Comparison of ENCODE assay signal across 32 mouse cellular contexts in the genomic region with DNA sequence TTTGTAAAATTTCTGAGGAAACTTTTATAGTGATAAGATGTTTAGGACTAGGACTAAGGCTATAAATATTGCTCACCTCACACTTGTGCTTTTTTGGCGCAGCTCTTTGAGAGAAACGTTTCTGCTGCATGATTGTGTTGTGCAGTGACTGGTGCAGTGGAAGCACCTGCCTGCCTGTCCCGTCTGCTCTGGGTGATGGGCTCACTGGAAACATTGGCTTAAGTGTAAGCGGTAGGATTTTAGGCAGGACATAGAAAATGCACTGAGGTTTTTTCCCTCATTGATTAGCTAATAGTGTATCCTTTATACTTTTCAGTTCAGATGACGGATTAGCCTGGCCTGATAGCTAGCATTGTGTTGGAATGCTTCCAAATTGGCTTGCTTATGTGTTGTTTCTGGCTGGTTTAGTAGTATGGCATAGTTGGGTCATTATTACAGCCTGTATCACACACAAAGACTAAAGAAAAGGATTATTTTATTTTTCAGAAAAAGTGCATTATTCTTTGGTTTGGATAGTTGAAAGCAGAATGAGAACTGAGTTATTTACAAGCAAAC. TPM values are rescaled to one million over a fixed set of nuclear protein-coding genes. Genes with fewer than 3 reads are reported as not detected.
DNase-seq lines count a peak whose midpoint lies in the region; ATAC-seq and TF ChIP-seq lines count a peak whose summit lies in the region.
"Had no signal": no experiment of that assay in that cellular context is flagged by ENCODE, and none has a peak within 500 bp of the region (broad histone marks: within the 10 kb centered on the region; RNA-seq: fewer than 3 reads in every experiment).

No protein-coding gene starts in this region.

- H3K9me3 ChIP-seq in lung, embryonic 14.5 days (ENCODE audit: low read depth, low read length) = no peaks in the 10 kb centered on the region
- H3K9me3 ChIP-seq: hindbrain, embryonic 10.5 days; hindbrain, embryonic 15.5 days; kidney, embryonic 15.5 days; liver, embryonic 15.5 days; megakaryocyte, embryonic 14.5 days; midbrain, embryonic 12.5 days; neural tube, embryonic 12.5 days had no signal

- H3K27me3 ChIP-seq in lung, embryonic 14.5 days (ENCODE audit: insufficient read depth, low read length) = no peaks in the 10 kb centered on the region
- H3K27me3 ChIP-seq: CH12.LX; hindbrain, embryonic 15.5 days; kidney, embryonic 15.5 days; liver, embryonic 15.5 days; megakaryocyte, embryonic 14.5 days; midbrain, embryonic 12.5 days; neural tube, embryonic 12.5 days had no signal

- no peak overlapping the region for H3K27ac ChIP-seq in lung, embryonic 14.5 days (ENCODE audit: low read depth)
- H3K27ac ChIP-seq: hindbrain, embryonic 10.5 days; hindbrain, embryonic 15.5 days; kidney, embryonic 15.5 days; liver, embryonic 15.5 days; midbrain, embryonic 12.5 days; neural tube, embryonic 12.5 days; stomach, postnatal 0 days had no signal

- H3K4me2 ChIP-seq in lung, embryonic 14.5 days = no peak overlapping the region
- H3K4me2 ChIP-seq: hindbrain, embryonic 15.5 days; kidney, embryonic 15.5 days; liver, embryonic 15.5 days; midbrain, embryonic 12.5 days; neural tube, embryonic 12.5 days had no signal

- 82% methylated on average over 5 of the region's 5 CpGs for WGBS in lung, embryonic 14.5 days

- no peak overlapping the region for H3K4me3 ChIP-seq in lung, embryonic 14.5 days (ENCODE audit: low read depth, low read length)
- H3K4me3 ChIP-seq: hindbrain, embryonic 10.5 days; hindbrain, embryonic 15.5 days; kidney, embryonic 15.5 days; liver, embryonic 15.5 days; midbrain, embryonic 12.5 days; myocyte; neural tube, embryonic 12.5 days had no signal

- no peak overlapping the region for H3K9ac ChIP-seq in lung, embryonic 14.5 days
- H3K9ac ChIP-seq: hindbrain, embryonic 15.5 days; kidney, embryonic 15.5 days; liver, embryonic 15.5 days; midbrain, embryonic 12.5 days; neural tube, embryonic 12.5 days had no signal

- TF ChIP-seq CTCF in lung, embryonic 14.5 days (IDR thresholded peaks at IDR 0.05; ENCODE audit: low read depth) = no peak

- ATAC-seq in frontal cortex, adult (ENCODE audit: low TSS enrichment) = peak; percentile 25; the same call in 1 of the 2 replicates
- ATAC-seq in lung, embryonic 14.5 days (ENCODE audit: insufficient read depth) = no peak
- ATAC-seq in erythroblast, adult 5-6 weeks (replicated peaks; ENCODE audit: low FRiP score, poor library complexity, severe bottlenecking) = no peak
- ATAC-seq: inflammation-experienced regulatory T-cells, adult 6 months had no signal

- H3K36me3 ChIP-seq in lung, embryonic 14.5 days (ENCODE audit: insufficient read depth) = peaks cover 65% of the 10 kb centered on the region

- peak; percentile 27 for DNase-seq in cerebellum, adult 9-10 months
- no peak for DNase-seq in cerebellum, postnatal 36 days
- DNase-seq in frontal cortex, postnatal 25 days (ENCODE audit: low spot score in 2 of 2) = no peak
- peak; percentile 6 for DNase-seq in lung, embryonic 14.5 days
- DNase-seq in lung, postnatal 25 days (ENCODE audit: low spot score) = no peak
- no peak for DNase-seq in kidney, postnatal 25 days
- DNase-seq: adrenal gland, postnatal 10 days; cerebellum, adult 11-12 months; gastrocnemius, postnatal 25 days; heart, postnatal 14 days; kidney, adult 11 months; kidney, postnatal 36 days; layer of hippocampus, postnatal 36 days; liver; lung, postnatal 4 days; right cerebral cortex, adult 18-20 months; right cerebral cortex, postnatal 4 days; thymus, adult 18-20 months; thymus, postnatal 36 days had no signal

- H3K4me1 ChIP-seq in lung, embryonic 14.5 days (ENCODE audit: insufficient read depth) = no peaks in the 10 kb centered on the region
- H3K4me1 ChIP-seq: hindbrain, embryonic 10.5 days; hindbrain, embryonic 15.5 days; kidney, embryonic 15.5 days; liver, embryonic 15.5 days; megakaryocyte, embryonic 14.5 days; midbrain, embryonic 12.5 days; neural tube, embryonic 12.5 days had no signal

RNA-seq across cellular contexts. Expression of a gene that starts 52.4 kb away (rescaled TPM):
- 27.0 and 29.5 TPM in 2 replicates for polyA plus RNA-seq in lung, embryonic 14.5 days (2014; fragmentation: Nextera tagmentation; extraction: Ambion mirVana)
- 37.7 and 81.3 TPM in 2 replicates for total RNA-seq in erythroblast, adult 5-6 weeks (2015; ENCODE audit: low replicate concordance)
- total RNA-seq in erythroblast, adult 5-6 weeks (2017; ENCODE audit: low replicate concordance) = 75.0 and 151 TPM in 2 replicates

Comparison
In these comparisons a context has a peak if more than half of its experiments do, and no peak if none do; other contexts are left out.
1. DNase-seq: peak in cerebellum, adult 9-10 months (single experiment) and lung, embryonic 14.5 days (single experiment); none in cerebellum, postnatal 36 days (0 of 2), frontal cortex, postnatal 25 days (0 of 2), lung, postnatal 25 days (single experiment) and kidney, postnatal 25 days (0 of 2).